Mouse (Mus musculus): ENCODE results near the gene Slc2a2. TPM values are rescaled to one million over a fixed set of nuclear protein-coding genes. Genes with fewer than 3 reads are reported as not detected.
"Not testable (repeated sequence)": the region's sequence is repeated elsewhere in the genome, so short reads cannot be mapped to it uniquely, and the experiment has no call there.

Slc2a2 gene
- total RNA-seq, 2 experiments from 2014 or later = 16.7 to 50.5 TPM

DNA sequence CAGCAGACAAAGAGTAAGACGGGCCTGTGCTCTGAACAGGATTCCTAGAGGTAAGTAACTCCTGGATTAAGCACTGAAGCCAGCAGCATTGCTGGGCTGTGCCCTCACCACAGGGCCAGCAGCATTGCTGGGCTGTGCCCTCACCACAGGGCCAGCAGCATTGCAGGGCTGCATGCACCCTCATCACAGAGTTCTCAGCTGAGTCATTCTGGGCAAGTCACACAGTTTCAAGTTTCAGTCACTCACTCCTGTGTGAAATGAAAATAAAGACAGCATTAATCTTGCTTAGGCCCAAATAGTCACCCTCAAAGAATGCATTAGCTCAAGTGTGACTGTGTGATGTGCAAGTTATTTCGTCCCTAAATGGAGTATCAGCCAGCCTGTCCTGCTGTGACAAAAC is 37.0 kb downstream of the Slc2a2 start:
- DNase-seq = no peak

- DNase-seq = no peak
Observed at GRCm38 (mm10) chr3:28736981-28737380, 39.3 kb downstream of the Slc2a2 start.

- DNase-seq = no peak
Observed at GRCm38 (mm10) chr3:28740353-28740752, 42.6 kb downstream of the Slc2a2 start.

- DNase-seq = no peak
Observed at GRCm38 (mm10) chr3:28743251-28743650, 45.5 kb downstream of the Slc2a2 start.

DNA sequence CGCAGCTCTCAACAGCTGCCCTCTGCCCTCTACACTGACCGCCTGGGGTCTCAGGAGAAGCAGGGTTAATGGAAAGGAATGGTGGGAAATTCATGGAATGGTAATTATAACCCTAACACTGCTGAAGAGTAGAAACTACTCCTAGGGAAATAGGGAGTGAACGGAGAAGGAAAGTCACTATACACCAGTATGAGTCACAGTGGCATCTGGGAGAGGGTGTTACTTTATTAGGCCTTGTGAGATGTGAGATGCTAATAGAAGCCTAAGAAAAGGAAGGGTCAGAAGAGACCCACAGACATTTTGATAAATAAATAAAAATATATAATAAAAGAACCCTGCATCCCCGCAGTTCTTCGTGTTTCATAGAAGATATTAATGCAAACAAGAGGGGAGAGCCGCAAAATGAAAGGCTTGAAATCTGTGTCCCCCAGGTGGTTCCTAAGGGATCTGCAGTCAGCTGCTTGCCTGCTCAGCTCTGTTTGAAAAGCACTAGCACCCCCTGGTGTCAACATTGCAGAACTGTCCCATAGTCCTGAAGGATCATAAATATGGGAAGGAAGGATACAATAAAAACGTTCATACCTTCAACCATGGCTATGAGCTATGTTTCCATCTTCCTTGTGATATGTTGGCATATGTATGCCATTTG is 48.3 kb downstream of the Slc2a2 start:
- peak; percentile 84 for DNase-seq

DNA sequence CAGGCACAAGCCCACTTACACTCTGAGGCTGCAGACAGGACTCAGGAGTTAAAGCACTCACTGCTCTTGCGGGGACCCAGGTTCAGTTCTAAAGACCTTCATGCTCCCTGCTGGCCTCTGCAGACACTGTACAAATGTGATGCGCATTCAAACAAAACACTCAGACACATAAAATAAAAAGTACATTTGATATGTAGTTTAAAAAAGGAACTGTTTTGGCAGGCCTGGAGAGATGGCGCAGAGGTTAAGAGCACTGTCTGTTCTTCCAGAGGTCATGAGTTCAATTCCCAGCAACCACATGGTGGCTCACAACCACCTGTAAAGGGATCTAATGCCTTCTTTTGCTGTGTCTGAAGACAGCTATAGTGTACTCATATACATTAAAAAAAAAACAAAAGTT is 50.4 kb downstream of the Slc2a2 start:
- DNase-seq = no peak

DNA sequence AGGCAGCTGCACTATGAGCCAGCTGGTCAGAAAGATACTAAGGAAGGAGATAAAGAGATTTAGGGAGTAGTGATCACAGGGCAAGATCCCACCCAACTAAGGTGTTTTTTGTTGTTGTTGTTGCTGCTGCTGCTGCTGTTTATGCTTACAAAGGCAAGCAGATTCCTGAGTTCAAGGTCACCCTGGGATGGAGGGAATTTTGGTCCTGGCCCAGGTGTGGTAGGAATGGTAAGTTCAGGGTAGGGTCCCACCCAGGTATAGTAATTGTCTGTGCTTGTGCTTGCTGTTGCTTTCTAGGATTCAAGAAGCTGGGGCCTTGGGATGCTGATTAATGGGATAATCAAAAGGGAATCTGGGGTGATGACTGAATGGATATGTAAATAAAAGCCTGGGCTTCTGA is 51.3 kb downstream of the Slc2a2 start:
- no peak for DNase-seq

- DNase-seq = no peak
Observed at GRCm38 (mm10) chr3:28755477-28755876, 57.8 kb downstream of the Slc2a2 start.

GRCm38 (mm10) chr3:28761225-28761789 is 63.6 kb downstream of the Slc2a2 start:
- no peak for DNase-seq

GRCm38 (mm10) chr3:28766935-28767334 is 69.2 kb downstream of the Slc2a2 start:
- DNase-seq = no peak

- no peak for DNase-seq
Observed at GRCm38 (mm10) chr3:28768222-28768621, 70.5 kb downstream of the Slc2a2 start.

DNA sequence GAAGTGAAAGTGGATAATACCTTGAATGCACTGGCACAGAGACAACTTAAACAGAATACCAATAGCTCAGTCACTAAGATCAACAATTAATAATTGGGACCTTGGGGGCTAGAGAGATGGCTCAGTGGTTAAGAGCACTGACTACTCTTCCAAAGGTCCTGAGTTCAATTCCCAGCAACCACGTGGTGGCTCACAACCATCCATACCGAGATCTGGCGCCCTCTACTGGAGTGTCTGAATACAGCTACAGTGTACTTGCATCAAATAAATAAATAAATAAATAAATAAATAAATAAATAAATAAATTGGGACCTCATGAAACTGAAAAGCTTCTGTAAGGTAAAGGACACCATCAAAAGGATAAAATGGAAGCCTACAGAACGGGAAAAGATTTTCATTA is 75.2 kb downstream of the Slc2a2 start:
- DNase-seq = not testable (repeated sequence)

DNA sequence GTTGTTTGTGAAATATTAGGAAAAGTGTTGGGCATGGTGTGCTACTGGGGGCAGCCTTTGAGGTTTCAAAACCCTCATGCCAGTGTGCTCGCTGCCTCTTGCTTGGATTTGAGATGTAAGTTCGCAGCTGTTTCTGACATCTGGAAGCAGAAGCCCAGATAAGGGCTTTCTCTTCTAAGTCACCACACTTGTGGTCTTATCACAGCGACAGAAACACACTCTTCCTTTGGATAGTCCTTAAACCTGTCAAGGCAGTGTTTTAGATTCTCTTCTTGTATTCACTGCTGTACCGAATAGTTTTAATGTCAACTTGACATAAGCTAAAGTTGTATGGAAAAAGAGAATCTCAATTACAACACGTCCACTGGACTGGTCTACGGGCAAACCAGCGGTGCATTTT is 77.7 kb downstream of the Slc2a2 start:
- DNase-seq = no peak

GRCm38 (mm10) chr3:28775958-28776357 is 78.3 kb downstream of the Slc2a2 start:
- DNase-seq = no peak

DNA sequence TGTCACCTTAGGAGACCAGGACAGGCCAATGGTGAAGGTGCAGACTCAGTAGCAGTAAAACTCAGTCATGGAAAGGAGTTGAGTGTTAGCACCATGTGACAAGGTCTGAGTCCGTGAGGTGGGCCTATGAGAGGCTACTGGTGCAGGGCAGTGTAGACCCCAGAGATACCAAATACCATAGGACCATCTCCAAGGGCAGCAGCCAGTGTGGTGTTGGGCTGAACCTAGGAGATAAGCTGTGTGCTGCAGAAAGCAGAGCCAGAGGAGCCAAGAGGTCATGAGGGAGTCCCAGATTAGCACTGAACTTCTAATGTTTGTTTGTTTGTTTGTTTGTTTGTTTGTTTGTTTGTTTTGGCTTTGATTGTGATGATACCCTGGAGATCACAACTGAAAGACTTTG is 78.8 kb downstream of the Slc2a2 start:
- no peak for DNase-seq

GRCm38 (mm10) chr3:28780511-28780910 is 82.8 kb downstream of the Slc2a2 start:
- DNase-seq = no peak

Other genes starting within 250 kb of the Slc2a2 start
- gene Eif5a2, start 83.4 kb downstream of the Slc2a2 start, total RNA-seq (2021) = 1 to 10 TPM; 2.8 to 3.5 TPM
- 100 to 1,000 TPM; 228 to 260 TPM for gene Rpl22l1, start 107.5 kb downstream of the Slc2a2 start, total RNA-seq (2021)
- under 1 TPM in 1 of 2 experiments, not detected in 1; 0.12 TPM for gene Gm1527, start 194.7 kb downstream of the Slc2a2 start, total RNA-seq (2021)

Data from adrenal gland, postnatal 10 days (tissue).